Mouse (Mus musculus) G1E (cell line): Measurements from ENCODE around the gene Rrp1.

ENCODE experiments used
- CTCF ChIP-seq: IDR thresholded peaks from 2 replicates; pipeline ENCODE4 v1.5.1; 2012; ENCODE audit warnings: low read depth, low read length, inconsistent platforms, mixed read lengths
- GATA1 ChIP-seq: IDR thresholded peaks from 2 replicates; pipeline ENCODE4 v1.6.1; 2012; ENCODE audit warnings: borderline replicate concordance, low read length, inconsistent platforms, mixed read lengths
- GATA2 ChIP-seq: IDR thresholded peaks from 2 replicates; pipeline ENCODE4 v1.6.1; 2012; ENCODE audit warnings: low read depth, low read length, inconsistent platforms, borderline replicate concordance
- POLR2AphosphoS5 ChIP-seq: IDR thresholded peaks from 2 replicates; pipeline ENCODE4 v1.6.1; 2012; ENCODE audit warnings: low read depth, low read length, inconsistent platforms; ENCODE audit not compliant: insufficient replicate concordance
- TAL1 ChIP-seq: conservative IDR thresholded peaks from 2 replicates; pipeline ENCODE4 v1.6.1; 2012; ENCODE audit warnings: low read depth, low read length, inconsistent platforms, mixed read lengths

- no peak for TF ChIP-seq GATA1
- TF ChIP-seq CTCF: peak; percentile 100
- no peak for TF ChIP-seq TAL1
- TF ChIP-seq GATA2: no peak
- no peak for TF ChIP-seq POLR2AphosphoS5
Measured at GRCm38 (mm10) chr10:78412319-78413151, at the start of gene Rrp1.
